Mouse (Mus musculus) CH12.LX (cell line): ENCODE results near the gene Lrrc28. TPM values are rescaled to one million over a fixed set of nuclear protein-coding genes. Genes with fewer than 3 reads are reported as not detected.

Experiments used
- DNase-seq: peaks from one replicate; pipeline ENCODE4 v3.0.0-alpha.2; 2013; ENCODE audit errors: extremely low read depth
- H3K27ac ChIP-seq: 2 replicates; pipeline ENCODE4 v1.5.1; 2012; ENCODE audit warnings: low read depth, mild to moderate bottlenecking, control low read depth, moderate library complexity; ENCODE audit not compliant: insufficient read depth
- H3K27me3 ChIP-seq: replicated peaks from 2 replicates; pipeline ENCODE3; 2012; ENCODE audit warnings: inconsistent platforms
- H3K36me3 ChIP-seq, 2 experiments: replicated peaks in 1 of 2; 2 replicates each; pipeline versions ENCODE3 to v1.6.1; 2012; ENCODE audit warnings: inconsistent platforms in 1 of 2, low read length in 1 of 2, mild to moderate bottlenecking in 1 of 2, mixed read lengths in 1 of 2, moderate library complexity in 1 of 2; ENCODE audit not compliant: control insufficient read depth in 1 of 2, insufficient read depth in 1 of 2
- H3K4me1 ChIP-seq, 2 experiments: 2 replicates each; pipeline ENCODE4 v1.6.1; 2012; ENCODE audit warnings: inconsistent platforms in 1 of 2, moderate library complexity in 1 of 2; ENCODE audit not compliant: insufficient read depth in 2 of 2, control insufficient read depth in 1 of 2
- H3K4me2 ChIP-seq: 2 replicates; pipeline ENCODE4 v1.6.1; 2012; ENCODE audit warnings: low read depth, mild to moderate bottlenecking, control low read depth; ENCODE audit not compliant: poor library complexity, insufficient read depth, severe bottlenecking
- H3K4me3 ChIP-seq, 3 experiments: fragments of 150-350 bp in 1 of 3; sonication (generic) in 1 of 3; replicated peaks in 1 of 3; 2 replicates each; pipeline versions ENCODE3 to v1.5.1; 2011 to 2012; ENCODE audit warnings: low read depth in 2 of 3, low read length in 2 of 3, mild to moderate bottlenecking in 2 of 3, moderate library complexity in 2 of 3, control low read depth in 1 of 3, improper control_type of control experiment in 1 of 3, inconsistent platforms in 1 of 3, mixed read lengths in 1 of 3; ENCODE audit not compliant: poor library complexity in 1 of 3
- H3K79me2 ChIP-seq: replicated peaks from 2 replicates; pipeline ENCODE4 v1.6.1; 2012; ENCODE audit warnings: mild to moderate bottlenecking, moderate library complexity; ENCODE audit not compliant: control insufficient read depth, poor library complexity, insufficient read depth, severe bottlenecking; ENCODE audit errors: extremely low read depth
- H3K9ac ChIP-seq: 2 replicates; pipeline ENCODE4 v1.6.1; 2012; ENCODE audit warnings: low read depth, mild to moderate bottlenecking, control low read depth, moderate library complexity; ENCODE audit not compliant: insufficient read depth
- H3K9me3 ChIP-seq: replicated peaks from 2 replicates; pipeline ENCODE3; 2012; ENCODE audit warnings: low read length, inconsistent platforms, mixed read lengths
- CHD1 ChIP-seq: IDR thresholded peaks from 2 replicates; pipeline ENCODE4 v1.6.1; 2012; ENCODE audit warnings: low read depth, low read length, improper control_type of control experiment, inconsistent platforms
- CHD2 ChIP-seq: IDR thresholded peaks from 2 replicates; pipeline ENCODE4 v1.6.1; 2011; ENCODE audit warnings: low read length, improper control_type of control experiment
- CTCF ChIP-seq, 2 experiments: IDR thresholded peaks in 1 of 2; conservative IDR thresholded peaks in 1 of 2; 2 replicates each; pipeline ENCODE4 v1.5.1; 2011 to 2012; ENCODE audit warnings: low read depth in 2 of 2, low read length in 2 of 2, improper control_type of control experiment in 1 of 2, inconsistent platforms in 1 of 2, mild to moderate bottlenecking in 1 of 2, moderate library complexity in 1 of 2
- E2F4 ChIP-seq: IDR thresholded peaks from 2 replicates; pipeline ENCODE4 v1.6.1; 2011; ENCODE audit warnings: low read depth, low read length, improper control_type of control experiment; ENCODE audit not compliant: insufficient replicate concordance
- ELF1 ChIP-seq: IDR thresholded peaks from 2 replicates; pipeline ENCODE4 v1.6.1; 2014; ENCODE audit warnings: low read depth, mild to moderate bottlenecking, inconsistent platforms, low read length, improper control_type of control experiment
- EP300 ChIP-seq: IDR thresholded peaks from 2 replicates; pipeline ENCODE4 v1.6.1; 2011; ENCODE audit warnings: low read length, improper control_type of control experiment
- ETS1 ChIP-seq: conservative IDR thresholded peaks from 2 replicates; pipeline ENCODE4 v1.6.1; 2012; ENCODE audit warnings: low read depth, mild to moderate bottlenecking, inconsistent platforms, low read length, improper control_type of control experiment, moderate library complexity
- HCFC1 ChIP-seq: IDR thresholded peaks from 2 replicates; pipeline ENCODE4 v1.6.1; 2012; ENCODE audit warnings: low read depth, mild to moderate bottlenecking, inconsistent platforms, low read length, improper control_type of control experiment
- IRF4 ChIP-seq: IDR thresholded peaks from 2 replicates; pipeline ENCODE4 v1.6.1; 2014; ENCODE audit warnings: low read depth, mild to moderate bottlenecking, inconsistent platforms, low read length, improper control_type of control experiment
- JUND ChIP-seq: conservative IDR thresholded peaks from 2 replicates; pipeline ENCODE4 v1.6.1; 2011; ENCODE audit warnings: low read depth, low read length, improper control_type of control experiment
- MAX ChIP-seq: IDR thresholded peaks from 2 replicates; pipeline ENCODE4 v1.6.1; 2011; ENCODE audit warnings: low read length, improper control_type of control experiment
- MAZ ChIP-seq: IDR thresholded peaks from 2 replicates; pipeline ENCODE4 v1.6.1; 2012; ENCODE audit warnings: low read depth, mild to moderate bottlenecking, inconsistent platforms, low read length, improper control_type of control experiment, moderate library complexity
- MEF2A ChIP-seq: IDR thresholded peaks from 2 replicates; pipeline ENCODE4 v1.6.1; 2014; ENCODE audit warnings: low read depth, mild to moderate bottlenecking, inconsistent platforms, low read length, improper control_type of control experiment, borderline replicate concordance
- MXI1 ChIP-seq: IDR thresholded peaks from 2 replicates; pipeline ENCODE4 v1.6.1; 2011; ENCODE audit warnings: mild to moderate bottlenecking, low read depth, low read length, improper control_type of control experiment
- MYC ChIP-seq: IDR thresholded peaks from 2 replicates; pipeline ENCODE4 v1.6.1; 2011; ENCODE audit warnings: low read depth, mild to moderate bottlenecking, improper control_type of control experiment, low read length
- NRF1 ChIP-seq: IDR thresholded peaks from 2 replicates; pipeline ENCODE4 v1.6.1; 2014; ENCODE audit warnings: low read depth, mild to moderate bottlenecking, inconsistent platforms, low read length, improper control_type of control experiment, moderate library complexity
- PAX5 ChIP-seq: IDR thresholded peaks from 2 replicates; pipeline ENCODE4 v1.6.1; 2012; ENCODE audit warnings: low read length, inconsistent platforms, mixed read lengths
- POLR2A ChIP-seq: IDR thresholded peaks from 2 replicates; pipeline ENCODE4 v1.6.1; 2011; ENCODE audit warnings: low read depth, mild to moderate bottlenecking, improper control_type of control experiment, low read length
- RAD21 ChIP-seq: IDR thresholded peaks from 2 replicates; pipeline ENCODE4 v1.6.1; 2011; ENCODE audit warnings: low read depth, mild to moderate bottlenecking, low read length, improper control_type of control experiment, moderate library complexity
- SIN3A ChIP-seq: IDR thresholded peaks from 2 replicates; pipeline ENCODE4 v1.6.1; 2012; ENCODE audit warnings: low read length, improper control_type of control experiment, inconsistent platforms
- TBP ChIP-seq: conservative IDR thresholded peaks from 2 replicates; pipeline ENCODE4 v1.6.1; 2011; ENCODE audit warnings: low read depth, low read length, improper control_type of control experiment
- TCF12 ChIP-seq: IDR thresholded peaks from 2 replicates; pipeline ENCODE4 v1.6.1; 2014; ENCODE audit warnings: low read depth, mild to moderate bottlenecking, inconsistent platforms, low read length, improper control_type of control experiment
- USF1 ChIP-seq: IDR thresholded peaks from 2 replicates; pipeline ENCODE4 v1.6.1; 2014; ENCODE audit warnings: low read depth, mild to moderate bottlenecking, inconsistent platforms, low read length, improper control_type of control experiment
- ZMIZ1 ChIP-seq: IDR thresholded peaks from 2 replicates; pipeline ENCODE4 v1.6.1; 2012; ENCODE audit warnings: low read depth, mild to moderate bottlenecking, inconsistent platforms, low read length, improper control_type of control experiment
- ZNF384 ChIP-seq: IDR thresholded peaks from 2 replicates; pipeline ENCODE4 v1.6.1; 2012; ENCODE audit warnings: low read depth, low read length, improper control_type of control experiment, inconsistent platforms
- dilution Hi-C: fragments of 300-500 bp; cut with MboI; formaldehyde crosslinking; loops from 2 replicates; pipeline ENCODE4 v1.14.3; 2020; ENCODE audit warnings: low sequenced_read_pairs; ENCODE audit not compliant: extremely low pct_unique_long_range_greater_than_20kb, extremely low pct_ligation_motif_present
- in situ Hi-C: fragments of 300-500 bp; cut with MboI; formaldehyde crosslinking; loops from 3 replicates; pipeline ENCODE4 v1.14.3; 2019; ENCODE audit warnings: low sequenced_read_pairs, low pct_ligation_motif_present, low pct_unique_long_range_greater_than_20kb, mixed read lengths
- polyA plus RNA-seq: library from polyadenylated mRNA; unstranded; fragments of >175 nt; gene quantifications from 2 replicates; pipeline ENCODE4 v1.2.1, GENCODE M21; 2012; ENCODE audit warnings: low read depth; ENCODE audit not compliant: insufficient read length
- total RNA-seq, 2 experiments: library from RNA; depleted of rRNA; stranded (reverse); fragments of 300-350 nt in 1 of 2; fragments of >200 nt in 1 of 2; gene quantifications; 2 replicates each; pipeline ENCODE4 v1.2.3; 2012 to 2014

Lrrc28 gene
- total and polyA plus RNA-seq, 3 experiments, result 41.6 to 63.5 (median 59.2) TPM

DNA sequence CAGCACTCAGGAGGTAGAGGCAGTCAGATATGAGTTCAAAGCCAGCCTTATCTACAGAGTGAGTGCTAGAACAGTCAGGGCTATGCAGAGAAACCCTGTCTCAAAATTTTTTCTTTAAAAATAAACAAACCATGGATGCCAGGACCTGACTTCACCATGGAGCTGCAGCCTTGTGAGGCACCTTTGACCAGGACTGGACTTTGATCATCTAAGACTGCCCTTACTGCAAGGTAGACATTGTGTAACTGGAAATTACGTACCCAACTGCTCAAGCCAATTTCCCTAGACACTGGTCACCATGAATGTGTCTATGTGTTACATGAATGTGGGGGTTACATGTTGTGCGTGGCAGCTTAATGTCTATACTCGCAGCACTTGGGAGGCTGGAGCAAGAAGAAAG lies 10.9 kb downstream of the Lrrc28 start:
- Histone ChIP-seq H3K4me1 (peaks cover 0 to 10% of the 10 kb centered on the region in 2 experiments; a peak in 2 of 4 replicates), H3K4me2 (no peak overlapping the region), H3K27ac (no peak overlapping the region), H3K79me2 (no peaks in the 10 kb centered on the region), H3K27me3 (no peaks in the 10 kb centered on the region), H3K36me3 (peaks cover 0 to 4% of the 10 kb centered on the region in 2 experiments), H3K4me3 (no peak overlapping the region), H3K9me3 (peaks cover 2% of the 10 kb centered on the region), H3K9ac (no peak overlapping the region)
- dilution Hi-C loops, result no loop called here
- in situ Hi-C loops, result loop anchor here (5.0 to 25.0 kb wide), 4 partner anchors 427 to 1197 kb away; partner anchors contain the start of gene Aldh1a3
- TF ChIP-seq MEF2A (no peak), ZMIZ1 (no peak)
- DNase-seq, result no peak

DNA sequence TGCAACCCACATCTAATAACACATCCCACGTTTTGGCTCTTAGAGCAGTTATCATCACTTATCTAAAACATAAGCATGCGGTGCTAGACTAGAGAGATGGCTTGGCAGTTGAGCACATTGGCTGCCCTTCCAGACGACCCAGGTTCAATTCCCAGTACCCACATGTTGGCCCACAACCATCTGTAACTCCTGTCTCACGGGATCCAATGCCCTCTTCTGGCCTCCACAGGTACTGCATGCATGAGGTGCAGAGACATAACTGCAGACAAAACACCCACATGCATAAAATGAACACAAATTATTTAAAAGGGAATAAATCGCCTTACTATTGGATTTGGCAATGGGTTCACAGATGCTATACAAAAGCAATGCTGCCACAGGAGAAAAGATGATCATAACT lies 12.7 kb downstream of the Lrrc28 start:
- dilution Hi-C loops (no loop called here), in situ Hi-C loops (loop anchor here (5.0 to 25.0 kb wide), 4 partner anchors 425 to 1195 kb away; partner anchors contain the start of gene Aldh1a3)
- Histone ChIP-seq H3K36me3 (peaks cover 0 to 4% of the 10 kb centered on the region in 2 experiments), H3K27me3 (no peaks in the 10 kb centered on the region), H3K4me1 (peaks cover 0 to 10% of the 10 kb centered on the region in 2 experiments; a peak in 2 of 4 replicates), H3K4me3 (no peak overlapping the region), H3K4me2 (no peak overlapping the region), H3K9me3 (peaks cover 2% of the 10 kb centered on the region), H3K79me2 (no peaks in the 10 kb centered on the region), H3K27ac (no peak overlapping the region), H3K9ac (no peak overlapping the region)
- no peak for DNase-seq
- TF ChIP-seq IRF4 (no peak), CTCF (conservative IDR thresholded peaks at IDR 0.05 in 1 of 2, IDR thresholded peaks at IDR 0.05 in 1 of 2; ENCODE audit: low read depth in 2 of 2, low read length in 2 of 2) (peak; percentile 25 to 28; a peak in 2 of 4 replicates)

DNA sequence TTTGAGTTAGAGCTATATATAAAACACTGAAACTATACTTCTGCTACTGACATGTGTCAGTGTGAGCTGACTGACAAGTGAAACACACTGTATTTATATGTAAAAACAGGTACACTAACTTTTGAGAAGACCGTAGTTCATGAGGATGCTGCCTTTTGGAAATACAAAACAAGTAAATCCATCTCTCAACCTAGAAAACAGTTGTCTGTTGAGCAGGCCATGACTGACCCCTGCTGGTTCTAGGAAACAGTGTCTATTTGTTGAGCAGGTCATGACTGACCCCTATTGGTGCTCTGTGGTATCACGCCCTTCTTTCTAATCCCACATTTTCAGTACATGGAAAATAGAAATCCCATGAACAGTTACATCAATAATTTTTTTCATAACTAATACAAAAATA lies 14.3 kb downstream of the Lrrc28 start:
- DNase-seq, result peak; percentile 81
- in situ Hi-C loops, result loop anchor here (5.0 to 25.0 kb wide), 4 partner anchors 424 to 1194 kb away; partner anchors contain the start of gene Aldh1a3
- TF ChIP-seq ELF1 (0 out of 2 replicates have a peak, but pooled peaks have one; percentile 30), MAZ (no peak), RAD21 (peak; percentile 93), IRF4 (peak; percentile 42; the same call in 1 of the 2 replicates), SIN3A (no peak), POLR2A (no peak), ZNF384 (peak; percentile 84), MEF2A (peak; percentile 48; the same call in 1 of the 2 replicates), MAX (peak; percentile 40; the same call in 1 of the 2 replicates), EP300 (peak; percentile 28; the same call in 1 of the 2 replicates), CHD1 (no peak), TCF12 (0 out of 2 replicates have a peak, but pooled peaks have one; percentile 20), ZMIZ1 (no peak), JUND (peak; percentile 42; the same call in 1 of the 2 replicates), PAX5 (no peak), E2F4 (peak; percentile 37; the same call in 1 of the 2 replicates), ETS1 (no peak), USF1 (no peak), TBP (no peak), MXI1 (no peak), CHD2 (no peak), NRF1 (0 out of 2 replicates have a peak, but pooled peaks have one; percentile 25), HCFC1 (no peak), MYC (0 out of 2 replicates have a peak, but pooled peaks have one; percentile 51)

More for the DNA sequence above, 14.3 kb downstream of the Lrrc28 start:
- Histone ChIP-seq H3K4me2 (no peak overlapping the region), H3K9me3 (peaks cover 2% of the 10 kb centered on the region), H3K9ac (no peak overlapping the region), H3K36me3 (peaks cover 0 to 9% of the 10 kb centered on the region in 2 experiments), H3K4me1 (peaks cover 0 to 10% of the 10 kb centered on the region in 2 experiments; a peak in 2 of 4 replicates), H3K79me2 (no peaks in the 10 kb centered on the region), H3K27ac (no peak overlapping the region), H3K4me3 (no peak overlapping the region), H3K27me3 (no peaks in the 10 kb centered on the region)
- dilution Hi-C loops, result no loop called here
